Mouse (Mus musculus) gastrocnemius, postnatal 10 days (tissue): Measurements from ENCODE around the gene Zfp286. TPM values are rescaled to one million over a fixed set of nuclear protein-coding genes. Genes with fewer than 3 reads are reported as not detected.

Experiments
- DNase-seq: peaks from one replicate; pipeline ENCODE4 v3.0.0; 2021; ENCODE audit warnings: mixed read lengths
- total RNA-seq, 2 experiments: library from RNA; stranded (reverse); gene quantifications; 2 replicates each; pipeline ENCODE4 v1.2.3; 2021

Zfp286 gene
- total RNA-seq, 2 experiments from 2014 or later = 1.3 to 3.5 TPM

DNA sequence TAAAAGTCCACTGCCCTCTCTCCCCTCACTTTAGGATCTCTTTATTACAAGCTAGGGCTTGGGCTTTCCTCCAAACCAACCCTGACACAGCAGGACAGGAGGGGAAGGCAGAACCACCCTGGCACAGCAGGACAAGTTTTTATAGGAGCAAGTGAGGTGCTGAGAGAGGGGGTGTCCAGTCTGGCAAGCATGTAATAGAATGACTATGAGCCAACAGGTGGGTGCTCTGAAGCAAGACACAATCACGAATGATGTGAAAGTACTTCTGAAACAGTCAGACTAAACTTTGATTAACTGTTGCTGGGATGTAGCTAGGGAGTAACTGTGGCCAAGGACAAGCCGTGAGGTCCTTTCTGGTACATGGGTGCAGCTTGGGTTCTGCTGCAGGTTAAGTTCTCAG lies 83.1 kb downstream of the Zfp286 start:
- DNase-seq = no peak

Other genes with a start within 250 kb of the Zfp286 start
- 1,000 to 10,000 TPM; 1,047 to 1,133 TPM for gene Ubb, start 238.3 kb downstream of the Zfp286 start, total RNA-seq
- gene Trpv2, start 215.0 kb downstream of the Zfp286 start, total RNA-seq = 1 to 10 TPM; 2.0 TPM
- 10 to 100 TPM; 14.5 to 19.1 TPM for gene Lrrc75a, start 140.9 kb downstream of the Zfp286 start, total RNA-seq
- 10 to 100 TPM; 12.6 to 12.8 TPM for gene Mmgt2, start 140.8 kb downstream of the Zfp286 start, total RNA-seq
- gene Zfp287, start 57.6 kb downstream of the Zfp286 start, total RNA-seq = 1 to 10 TPM; 2.3 to 3.4 TPM
- not detected for gene Gm10428, start 36.4 kb downstream of the Zfp286 start, total RNA-seq
- 10 to 100 TPM; 23.1 to 24.2 TPM for gene Trim16, start 30.8 kb upstream of the Zfp286 start, total RNA-seq
- gene Fbxw10, start 57.6 kb upstream of the Zfp286 start, total RNA-seq = under 1 TPM; 0.23 to 0.68 TPM
- 10 to 100 TPM; 11.3 to 15.2 TPM for gene Tvp23b, start 90.0 kb upstream of the Zfp286 start, total RNA-seq
- under 1 TPM in 1 of 2 experiments, not detected in 1; 0.59 TPM for gene Cdrt4, start 161.7 kb upstream of the Zfp286 start, total RNA-seq